Mouse (Mus musculus): ENCODE measurements around the gene Mybph.

GRCm38 (mm10) chr1:134245004-134245717, 51.9 kb downstream of the Mybph start:
- TF ChIP-seq CTCF (IDR thresholded peaks at IDR 0.05; ENCODE audit: low read depth) (no peak), EP300 (IDR thresholded peaks at IDR 0.05; ENCODE audit: low read depth) (no peak)
